Mouse (Mus musculus) heart, postnatal 0 days (tissue): ENCODE results near the gene Irf2. TPM values are rescaled to one million over a fixed set of nuclear protein-coding genes. Genes with fewer than 3 reads are reported as not detected.

Experiments
- ATAC-seq: fragments of 200-750 bp; cut with Nextera tagmentation; 2 replicates; pipeline ENCODE4 v1.8.0; 2017; ENCODE audit warnings: low read depth, moderate number of reproducible peaks, moderate library complexity; ENCODE audit not compliant: insufficient read depth
- DNase-seq: peaks from one replicate; pipeline ENCODE4 v3.0.0-alpha.2; 2016; ENCODE audit warnings: low spot score
- H3K27ac ChIP-seq: fragments of 300-500 bp; sonication (generic); 2 replicates; pipeline ENCODE4 v1.5.1; 2014; ENCODE audit warnings: low read depth, mild to moderate bottlenecking
- H3K27me3 ChIP-seq: fragments of 300-500 bp; sonication (generic); 2 replicates; pipeline ENCODE4 v1.6.1; 2014; ENCODE audit warnings: low read length, mixed read lengths; ENCODE audit not compliant: control insufficient read depth, insufficient read depth
- H3K36me3 ChIP-seq: fragments of 300-500 bp; sonication (generic); replicated peaks from 2 replicates; pipeline ENCODE4 v1.6.1; 2014; ENCODE audit warnings: low read length, mixed read lengths; ENCODE audit not compliant: control insufficient read depth, insufficient read depth
- H3K4me1 ChIP-seq: fragments of 300-500 bp; sonication (generic); 2 replicates; pipeline ENCODE4 v1.6.1; 2014; ENCODE audit warnings: antibody characterized with exemption; ENCODE audit not compliant: control insufficient read depth, insufficient read depth
- H3K4me2 ChIP-seq: fragments of 300-500 bp; sonication (generic); 2 replicates; pipeline ENCODE4 v1.6.1; 2014; ENCODE audit warnings: low read depth, mild to moderate bottlenecking, low read length, moderate library complexity
- H3K4me3 ChIP-seq: fragments of 300-500 bp; sonication (generic); 2 replicates; pipeline ENCODE4 v1.5.1; 2014; ENCODE audit warnings: low read depth, low read length
- H3K9ac ChIP-seq: fragments of 300-500 bp; sonication (generic); replicated peaks from 2 replicates; pipeline ENCODE4 v1.6.1; 2014; ENCODE audit warnings: low read depth, low read length, mixed read lengths
- H3K9me3 ChIP-seq: fragments of 300-500 bp; sonication (generic); replicated peaks from 2 replicates; pipeline ENCODE4 v1.6.1; 2016; ENCODE audit warnings: low read length; ENCODE audit not compliant: control insufficient read depth
- CTCF ChIP-seq: IDR thresholded peaks from 2 replicates; pipeline ENCODE4 v1.5.1; 2016; ENCODE audit warnings: antibody characterized with exemption, control low read depth, low read depth
- EP300 ChIP-seq: IDR thresholded peaks from 2 replicates; pipeline ENCODE4 v1.6.1; 2016; ENCODE audit warnings: antibody characterized with exemption, low read depth
- WGBS: fragments of 180-500 bp; shearing (Covaris S2); extraction: QIAGEN DNeasy Blood & Tissue Kit; methylation state at CpG from one replicate; pipeline ENCODE4 v1.1.7; 2014; 5-methylcytosine and 5-hydroxymethylcytosine counted together
- polyA plus RNA-seq: library from polyadenylated mRNA; unstranded; fragments of >200 nt; fragmentation: Nextera tagmentation; extraction: Ambion mirVana; gene quantifications from 2 replicates; pipeline ENCODE4 v1.2.1, GENCODE M21; 2015
- total RNA-seq: library from RNA; depleted of rRNA; stranded (reverse); fragments of >200 nt; gene quantifications from 2 replicates; pipeline ENCODE4 v1.2.3, GENCODE M21; 2014; ENCODE audit warnings: low replicate concordance

Gene Irf2
- total and polyA plus RNA-seq, 2 experiments from 2014 or later = 4.6 to 22.2 TPM

- 94% methylated on average over 10 of the region's 10 CpGs for WGBS
- no peak for TF ChIP-seq EP300
- no peak for TF ChIP-seq CTCF
- H3K36me3 ChIP-seq = peaks cover 33% of the 10 kb centered on the region
Measured at GRCm38 (mm10) chr8:46840791-46841190, 101.3 kb downstream of the Irf2 start.

GRCm38 (mm10) chr8:46842676-46843181 is 103.2 kb downstream of the Irf2 start:
- H3K36me3 ChIP-seq = peaks cover 45% of the 10 kb centered on the region
- ATAC-seq (peak; percentile 51), DNase-seq (peak; percentile 77)
- H3K4me2 ChIP-seq = peak overlapping the region; percentile 11; the same call in 1 of the 2 replicates
- peak overlapping the region; percentile 86 for H3K27ac ChIP-seq
- H3K27me3 ChIP-seq = no peaks in the 10 kb centered on the region
- WGBS = 29% methylated on average over 5 of the region's 5 CpGs
- no peak for TF ChIP-seq CTCF
- TF ChIP-seq EP300 = no peak
- no peaks in the 10 kb centered on the region for H3K9me3 ChIP-seq
- no peak overlapping the region for H3K4me3 ChIP-seq
- peaks cover 22% of the 10 kb centered on the region for H3K4me1 ChIP-seq
- no peak overlapping the region for H3K9ac ChIP-seq

More at GRCm38 (mm10) chr8:46840791-46841190, 101.3 kb downstream of the Irf2 start:
- Histone ChIP-seq H3K9ac (no peak overlapping the region), H3K4me1 (peaks cover 22% of the 10 kb centered on the region), H3K4me3 (no peak overlapping the region), H3K27me3 (no peaks in the 10 kb centered on the region), H3K27ac (no peak overlapping the region), H3K9me3 (no peaks in the 10 kb centered on the region), H3K4me2 (no peak overlapping the region)
- DNase-seq = no peak
- ATAC-seq = no peak

DNA sequence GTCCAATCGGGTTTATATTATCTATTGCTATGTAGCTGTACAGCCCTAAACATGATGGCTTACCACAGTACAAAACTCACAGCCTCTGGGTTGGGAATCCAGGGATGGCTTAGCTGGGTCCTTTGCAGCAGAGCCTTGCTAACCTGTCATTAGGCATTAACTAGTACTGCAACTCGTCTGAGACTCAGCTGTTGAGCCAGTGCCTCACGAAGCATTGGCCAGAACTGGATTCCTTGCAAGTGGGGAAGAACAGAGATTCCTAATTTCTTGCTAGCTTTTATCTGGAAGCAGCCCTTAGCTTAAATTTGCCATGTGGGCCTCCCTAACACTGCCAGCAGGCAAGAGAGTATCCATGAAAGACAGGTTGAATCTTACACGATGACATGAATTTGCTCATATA is 104.3 kb downstream of the Irf2 start:
- DNase-seq (no peak), ATAC-seq (no peak)
- no peak overlapping the region for H3K4me3 ChIP-seq
- no peaks in the 10 kb centered on the region for H3K27me3 ChIP-seq
- no peak overlapping the region for H3K4me2 ChIP-seq
- H3K4me1 ChIP-seq = peaks cover 22% of the 10 kb centered on the region
- TF ChIP-seq EP300 (no peak), CTCF (no peak)
- WGBS = 79% methylated on average over 4 of the region's 4 CpGs
- H3K36me3 ChIP-seq = peaks cover 41% of the 10 kb centered on the region
- H3K27ac ChIP-seq = peak overlapping the region; percentile 86
- H3K9me3 ChIP-seq = no peaks in the 10 kb centered on the region
- H3K9ac ChIP-seq = no peak overlapping the region

DNA sequence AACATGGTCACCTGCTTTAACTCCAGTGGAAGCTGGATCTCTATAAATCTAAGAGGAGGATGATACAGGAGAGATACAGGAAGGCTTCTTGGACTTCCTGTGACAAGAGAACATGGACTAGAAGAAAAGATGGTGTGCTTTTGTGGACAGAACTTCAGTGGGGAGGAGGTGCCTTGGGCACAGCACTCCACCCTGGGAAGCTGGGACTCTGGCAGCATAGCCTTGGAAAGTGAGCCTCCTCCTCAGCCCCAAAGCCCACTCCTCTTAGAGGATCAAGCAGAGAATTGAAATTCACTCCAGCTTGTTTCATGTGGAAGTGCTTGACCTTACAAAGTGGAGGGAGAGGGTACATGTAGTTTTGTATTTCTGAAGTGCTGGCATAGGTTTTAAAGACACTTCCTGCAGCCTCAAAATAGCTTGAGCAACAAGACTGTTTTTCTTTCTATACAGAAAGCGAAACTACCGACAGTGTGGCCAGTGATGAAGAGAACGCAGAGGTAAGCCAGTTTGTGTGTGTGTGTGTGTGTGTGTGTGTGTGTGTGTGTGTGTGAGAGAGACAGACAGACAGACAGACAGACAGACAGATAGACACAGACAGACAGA is 104.9 kb downstream of the Irf2 start:
- Histone ChIP-seq H3K36me3 (peaks cover 35% of the 10 kb centered on the region), H3K4me2 (peak overlapping the region; percentile 35)
- 39% methylated on average over 3 of the region's 3 CpGs for WGBS

DNA sequence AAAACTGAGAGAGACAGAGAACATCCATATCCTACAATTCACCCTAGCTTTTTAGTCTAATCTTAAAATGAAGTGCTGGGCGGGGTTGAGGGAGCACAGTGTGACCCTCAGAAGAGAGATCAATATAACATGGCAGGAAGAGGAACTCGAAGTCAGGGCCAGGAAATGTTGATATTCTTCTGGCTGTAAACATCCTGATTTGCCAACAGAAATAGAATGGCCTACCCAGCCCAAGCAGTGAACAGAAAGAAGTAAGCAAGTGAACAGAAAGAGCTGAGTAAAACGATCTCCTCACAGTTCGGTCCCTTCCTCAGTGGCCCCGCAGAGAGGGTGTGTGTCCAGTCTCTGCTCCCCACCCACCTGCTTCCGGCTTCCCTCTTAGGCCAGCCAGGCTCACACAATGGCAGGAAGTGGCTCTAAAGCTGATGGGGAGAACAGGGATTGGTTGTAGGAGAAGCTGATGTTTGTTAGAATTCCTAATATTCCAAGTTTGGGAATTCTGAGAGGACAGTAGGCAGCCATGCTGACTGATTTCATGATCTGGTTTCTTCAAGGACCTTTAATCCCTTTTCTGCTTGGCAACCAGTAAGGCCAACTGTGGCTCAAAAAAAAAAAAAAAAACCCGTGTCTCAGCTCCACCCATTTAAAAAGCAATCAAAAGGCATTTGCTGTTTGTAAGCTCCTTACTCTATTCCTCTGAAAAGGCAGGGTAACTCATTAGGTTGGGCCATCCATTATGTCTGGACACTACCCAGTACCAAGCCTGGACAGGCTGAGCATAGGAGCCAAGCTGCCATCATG is 105.6 kb downstream of the Irf2 start:
- TF ChIP-seq EP300 (no peak), CTCF (no peak)
- 50% methylated on average over 7 of the region's 7 CpGs for WGBS
- DNase-seq (peak; percentile 61), ATAC-seq (peak; percentile 71)
- H3K27ac ChIP-seq = peak overlapping the region; percentile 86
- H3K4me3 ChIP-seq = no peak overlapping the region
- peaks cover 28% of the 10 kb centered on the region for H3K36me3 ChIP-seq
- H3K4me2 ChIP-seq = peak overlapping the region; percentile 35
- H3K27me3 ChIP-seq = no peaks in the 10 kb centered on the region
- peaks cover 24% of the 10 kb centered on the region for H3K4me1 ChIP-seq
- H3K9me3 ChIP-seq = no peaks in the 10 kb centered on the region
- H3K9ac ChIP-seq = no peak overlapping the region

More for the DNA sequence above, 104.9 kb downstream of the Irf2 start:
- Histone ChIP-seq H3K9ac (no peak overlapping the region), H3K4me3 (no peak overlapping the region), H3K9me3 (no peaks in the 10 kb centered on the region), H3K4me1 (peaks cover 22% of the 10 kb centered on the region), H3K27me3 (no peaks in the 10 kb centered on the region), H3K27ac (peak overlapping the region; percentile 86)
- ATAC-seq = no peak
- no peak for TF ChIP-seq EP300
- no peak for TF ChIP-seq CTCF
- no peak for DNase-seq
